Mouse (Mus musculus) olfactory bulb, adult 2 months (tissue): Measurements from ENCODE around the gene Ankrd55.

ENCODE experiments used
- CTCF ChIP-seq: fragments of 200-500 bp; IDR thresholded peaks from 2 replicates; pipeline ENCODE4 v1.5.1; 2012; ENCODE audit warnings: low read depth, mild to moderate bottlenecking, low read length, moderate library complexity; ENCODE audit not compliant: insufficient read depth
- POLR2A ChIP-seq: fragments of 200-500 bp; IDR thresholded peaks from 2 replicates; pipeline ENCODE4 v1.6.1; 2012; ENCODE audit warnings: mild to moderate bottlenecking, low read depth, low read length, moderate library complexity; ENCODE audit not compliant: insufficient read depth

- TF ChIP-seq CTCF (no peak), POLR2A (no peak)
Observed at GRCm38 (mm10) chr13:112343628-112344009, 55.4 kb downstream of the Ankrd55 start.
